Mouse (Mus musculus): ENCODE data around the gene Kcnk3.

GRCm38 (mm10) chr5:30623380-30623779, 35.4 kb downstream of the Kcnk3 start:
- TF ChIP-seq CTCF (IDR thresholded peaks at IDR 0.05; ENCODE audit: borderline replicate concordance, insufficient read depth, low read depth, low read length) (no peak), POLR2A (IDR thresholded peaks at IDR 0.05; ENCODE audit: borderline replicate concordance, insufficient read depth, low read length) (no peak)
